Mouse (Mus musculus): ENCODE data around the gene Ccdc106. TPM values are rescaled to one million over a fixed set of nuclear protein-coding genes. Genes with fewer than 3 reads are reported as not detected.
"Not testable (repeated sequence)": the region's sequence is repeated elsewhere in the genome, so short reads cannot be mapped to it uniquely, and the experiment has no call there.

Ccdc106 gene
- polyA plus RNA-seq, 1 experiment from 2014 or later: 4.7 TPM

DNA sequence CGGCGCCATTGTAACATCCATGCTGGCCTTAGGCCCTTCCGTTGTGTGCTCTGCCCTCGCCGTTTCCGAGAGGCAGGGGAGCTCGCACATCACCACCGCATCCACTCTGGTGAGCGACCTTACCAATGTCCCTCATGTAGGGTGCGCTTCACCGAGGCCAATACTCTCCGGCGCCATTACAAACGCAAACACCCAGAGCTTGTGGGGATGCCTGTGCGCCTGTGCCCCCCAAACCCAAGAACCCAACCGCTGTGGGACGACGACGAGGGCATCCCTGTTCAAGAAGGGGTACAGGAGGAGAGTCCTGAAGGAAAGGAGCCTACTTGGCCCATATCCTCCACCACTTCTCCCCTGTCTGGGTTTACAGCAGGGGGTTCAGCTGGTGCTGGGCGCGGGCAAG is 2.4 kb upstream of the Ccdc106 start:
- peaks cover 30% of the 10 kb centered on the region for H3K36me3 ChIP-seq
- WGBS: 95% methylated on average over 21 of the region's 21 CpGs

GRCm38 (mm10) chr7:5019576-5019975 is 777 bp upstream of the Ccdc106 start:
- not testable (repeated sequence) for H3K27me3 ChIP-seq (ENCODE audit: insufficient read depth, poor library complexity, severe bottlenecking); DNase-seq (ENCODE audit: low spot score); H3K9me3 ChIP-seq; H3K4me1 ChIP-seq
- peaks cover 43% of the 10 kb centered on the region for H3K36me3 ChIP-seq
- peak overlapping the region; percentile 94 for H3K4me3 ChIP-seq
- WGBS: 34% methylated on average over 8 of the region's 8 CpGs
- peak overlapping the region; percentile 98 for H3K27ac ChIP-seq

More for the DNA sequence above, 2.4 kb upstream of the Ccdc106 start:
- DNase-seq (ENCODE audit: low spot score): no peak
- H3K9me3 ChIP-seq: no peaks in the 10 kb centered on the region
- no peak overlapping the region for H3K4me3 ChIP-seq
- peaks cover 10% of the 10 kb centered on the region for H3K4me1 ChIP-seq
- H3K27me3 ChIP-seq (ENCODE audit: insufficient read depth, poor library complexity, severe bottlenecking): no peaks in the 10 kb centered on the region
- no peak overlapping the region for H3K27ac ChIP-seq

GRCm38 (mm10) chr7:5020685-5021084 is 332 bp downstream of the Ccdc106 start:
- Histone ChIP-seq H3K9me3 (no peaks in the 10 kb centered on the region), H3K36me3 (peaks cover 54% of the 10 kb centered on the region), H3K27me3 (ENCODE audit: insufficient read depth, poor library complexity, severe bottlenecking) (no peaks in the 10 kb centered on the region), H3K27ac (peak overlapping the region; percentile 98), H3K4me1 (peaks cover 10% of the 10 kb centered on the region), H3K4me3 (peak overlapping the region; percentile 94)
- no peak for DNase-seq (ENCODE audit: low spot score)
- under 1% methylated on average over 15 of the region's 15 CpGs for WGBS

- Histone ChIP-seq H3K9me3 (no peaks in the 10 kb centered on the region), H3K27me3 (ENCODE audit: insufficient read depth, poor library complexity, severe bottlenecking) (no peaks in the 10 kb centered on the region), H3K4me3 (peak overlapping the region; percentile 94), H3K36me3 (peaks cover 59% of the 10 kb centered on the region), H3K4me1 (peaks cover 6% of the 10 kb centered on the region), H3K27ac (peak overlapping the region; percentile 98)
- WGBS: 53% methylated on average over 5 of the region's 5 CpGs
- DNase-seq (ENCODE audit: low spot score): no peak
Observed at GRCm38 (mm10) chr7:5021197-5021596, 844 bp downstream of the Ccdc106 start.

GRCm38 (mm10) chr7:5029543-5029942 is 9.2 kb downstream of the Ccdc106 start:
- Histone ChIP-seq H3K27ac (no peak overlapping the region), H3K27me3 (ENCODE audit: insufficient read depth, poor library complexity, severe bottlenecking) (no peaks in the 10 kb centered on the region), H3K4me3 (no peak overlapping the region), H3K4me1 (no peaks in the 10 kb centered on the region), H3K9me3 (peaks cover 33% of the 10 kb centered on the region), H3K36me3 (peaks cover 95% of the 10 kb centered on the region)
- WGBS: 89% methylated on average over 22 of the region's 22 CpGs
- DNase-seq (ENCODE audit: low spot score): no peak

DNA sequence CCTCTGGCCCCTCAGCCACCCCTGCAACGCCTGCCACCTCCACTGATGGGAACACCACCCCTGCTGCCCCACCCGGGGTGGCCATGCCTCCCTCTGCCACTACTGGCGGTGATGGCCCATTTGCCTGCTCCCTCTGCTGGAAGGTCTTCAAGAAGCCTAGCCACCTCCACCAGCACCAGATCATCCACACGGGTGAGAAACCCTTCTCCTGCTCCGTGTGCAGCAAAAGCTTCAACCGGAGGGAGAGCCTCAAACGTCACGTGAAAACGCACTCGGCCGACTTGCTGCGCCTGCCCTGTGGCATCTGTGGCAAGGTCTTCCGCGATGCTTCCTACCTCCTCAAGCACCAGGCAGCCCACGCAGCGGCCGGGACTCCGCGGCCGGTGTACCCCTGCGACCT is 9.6 kb downstream of the Ccdc106 start:
- peaks cover 33% of the 10 kb centered on the region for H3K9me3 ChIP-seq

DNA sequence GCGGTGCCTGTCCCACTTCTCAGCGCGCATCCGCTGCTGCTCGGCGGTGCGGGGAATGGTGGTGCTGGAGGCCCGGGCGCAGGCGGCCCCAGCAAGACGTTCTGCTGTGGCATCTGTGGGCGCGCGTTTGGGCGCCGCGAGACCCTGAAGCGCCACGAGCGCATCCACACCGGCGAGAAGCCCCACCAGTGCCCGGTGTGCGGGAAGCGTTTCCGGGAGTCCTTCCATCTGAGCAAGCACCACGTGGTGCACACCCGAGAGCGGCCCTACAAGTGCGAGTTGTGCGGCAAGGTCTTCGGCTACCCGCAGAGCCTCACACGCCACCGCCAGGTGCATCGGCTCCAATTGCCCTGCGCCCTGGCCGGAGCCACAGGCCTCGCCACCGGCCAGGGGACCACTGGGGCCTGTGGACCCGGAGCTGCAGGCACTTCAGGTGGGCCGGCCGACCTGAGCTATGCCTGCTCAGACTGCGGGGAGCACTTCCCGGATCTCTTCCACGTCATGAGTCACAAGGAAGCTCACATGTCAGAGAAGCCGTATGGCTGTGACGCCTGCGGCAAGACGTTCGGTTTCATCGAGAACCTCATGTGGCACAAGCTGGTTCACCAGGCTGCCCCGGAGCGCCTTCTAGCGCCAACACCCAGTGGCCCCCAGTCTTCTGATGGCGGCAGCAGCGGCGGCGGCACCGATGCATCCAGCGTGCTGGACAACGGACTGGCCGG is 10.4 kb downstream of the Ccdc106 start:
- Histone ChIP-seq H3K27me3 (ENCODE audit: insufficient read depth, poor library complexity, severe bottlenecking) (no peaks in the 10 kb centered on the region), H3K27ac (no peak overlapping the region), H3K4me3 (0 out of 2 replicates have a peak overlapping the region, but pooled peaks have one; percentile 22), H3K9me3 (peaks cover 33% of the 10 kb centered on the region), H3K36me3 (peaks cover 96% of the 10 kb centered on the region), H3K4me1 (no peaks in the 10 kb centered on the region)
- 77% methylated on average over 63 of the region's 63 CpGs for WGBS
- no peak for DNase-seq (ENCODE audit: low spot score)

More for the DNA sequence above, 9.6 kb downstream of the Ccdc106 start:
- Histone ChIP-seq H3K4me3 (no peak overlapping the region), H3K36me3 (peaks cover 95% of the 10 kb centered on the region), H3K4me1 (no peaks in the 10 kb centered on the region), H3K27me3 (ENCODE audit: insufficient read depth, poor library complexity, severe bottlenecking) (no peaks in the 10 kb centered on the region), H3K27ac (no peak overlapping the region)
- DNase-seq (ENCODE audit: low spot score): no peak
- WGBS: 86% methylated on average over 21 of the region's 21 CpGs

- peaks cover 33% of the 10 kb centered on the region for H3K9me3 ChIP-seq
- 0 out of 2 replicates have a peak overlapping the region, but pooled peaks have one; percentile 9 for H3K4me3 ChIP-seq
- H3K4me1 ChIP-seq: no peaks in the 10 kb centered on the region
- H3K27ac ChIP-seq: no peak overlapping the region
- H3K27me3 ChIP-seq (ENCODE audit: insufficient read depth, poor library complexity, severe bottlenecking): no peaks in the 10 kb centered on the region
- 74% methylated on average over 46 of the region's 46 CpGs for WGBS
- peaks cover 96% of the 10 kb centered on the region for H3K36me3 ChIP-seq
- no peak for DNase-seq (ENCODE audit: low spot score)
Observed at GRCm38 (mm10) chr7:5031496-5031895, 11.1 kb downstream of the Ccdc106 start.

- Histone ChIP-seq H3K4me3 (no peak within 1 kb of the TSS), H3K9me3 (peaks cover 33% of the 10 kb centered on the region), H3K4me1 (peaks cover 8% of the 10 kb centered on the region; the same call in 1 of the 2 replicates), H3K27me3 (ENCODE audit: insufficient read depth, poor library complexity, severe bottlenecking) (no peaks in the 10 kb centered on the region), H3K36me3 (peaks cover 79% of the 10 kb centered on the region), H3K27ac (no peak within 1 kb of the TSS)
- WGBS: 88% methylated on average over 3 of the region's 3 CpGs
- no peak for DNase-seq (ENCODE audit: low spot score)
Observed at GRCm38 (mm10) chr7:5033818-5034217, 13.5 kb downstream of the Ccdc106 start, which contains the start of gene 4632433K11Rik. 4632433K11Rik (plus strand) TSS chr7:5034118.

DNA sequence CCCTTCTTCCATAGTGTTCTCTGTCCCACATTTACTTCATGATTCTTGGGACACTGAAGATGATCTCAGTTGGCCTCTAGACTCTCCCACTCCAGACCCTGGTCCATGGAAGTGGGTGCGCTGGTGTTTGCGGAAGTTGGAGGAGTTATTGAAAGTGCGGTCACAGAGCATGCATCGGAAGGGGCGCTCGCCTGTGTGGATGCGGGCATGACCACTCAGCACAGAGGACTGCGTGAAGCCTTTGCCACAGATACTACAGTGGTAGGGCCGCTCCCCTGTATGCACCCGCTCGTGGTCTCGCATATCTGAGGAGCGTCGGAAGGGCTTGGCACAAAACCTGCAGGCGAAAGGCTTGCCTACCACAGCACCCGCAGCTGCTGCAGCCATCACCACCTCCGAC is 15.3 kb downstream of the Ccdc106 start:
- Histone ChIP-seq H3K36me3 (peaks cover 64% of the 10 kb centered on the region), H3K27ac (no peak overlapping the region)

GRCm38 (mm10) chr7:5036136-5036535 is 15.8 kb downstream of the Ccdc106 start:
- Histone ChIP-seq H3K4me1 (peaks cover 13% of the 10 kb centered on the region; the same call in 1 of the 2 replicates), H3K9me3 (peaks cover 13% of the 10 kb centered on the region), H3K27ac (no peak overlapping the region), H3K27me3 (ENCODE audit: insufficient read depth, poor library complexity, severe bottlenecking) (no peaks in the 10 kb centered on the region), H3K36me3 (peaks cover 59% of the 10 kb centered on the region), H3K4me3 (no peak overlapping the region)
- DNase-seq (ENCODE audit: low spot score): no peak
- WGBS: 86% methylated on average over 9 of the region's 9 CpGs

More for the DNA sequence above, 15.3 kb downstream of the Ccdc106 start:
- Histone ChIP-seq H3K4me1 (peaks cover 13% of the 10 kb centered on the region; the same call in 1 of the 2 replicates), H3K9me3 (peaks cover 18% of the 10 kb centered on the region), H3K4me3 (no peak overlapping the region), H3K27me3 (ENCODE audit: insufficient read depth, poor library complexity, severe bottlenecking) (no peaks in the 10 kb centered on the region)
- WGBS: 93% methylated on average over 17 of the region's 17 CpGs
- no peak for DNase-seq (ENCODE audit: low spot score)

GRCm38 (mm10) chr7:5037026-5037425 is 16.7 kb downstream of the Ccdc106 start:
- H3K27me3 ChIP-seq (ENCODE audit: insufficient read depth, poor library complexity, severe bottlenecking): no peaks in the 10 kb centered on the region
- H3K27ac ChIP-seq: no peak overlapping the region
- H3K36me3 ChIP-seq: peaks cover 54% of the 10 kb centered on the region
- 86% methylated on average over 7 of the region's 7 CpGs for WGBS
- H3K4me3 ChIP-seq: 0 out of 2 replicates have a peak overlapping the region, but pooled peaks have one; percentile 87
- DNase-seq (ENCODE audit: low spot score): no peak
- peaks cover 13% of the 10 kb centered on the region; the same call in 1 of the 2 replicates for H3K4me1 ChIP-seq
- peaks cover 4% of the 10 kb centered on the region for H3K9me3 ChIP-seq

- H3K4me3 ChIP-seq: peak overlapping the region; percentile 87
- H3K36me3 ChIP-seq: peaks cover 50% of the 10 kb centered on the region
- DNase-seq (ENCODE audit: low spot score): no peak
- H3K4me1 ChIP-seq: peaks cover 13% of the 10 kb centered on the region; the same call in 1 of the 2 replicates
- H3K9me3 ChIP-seq: 0 out of 2 replicates have a peak, but pooled peaks cover under 1% of the 10 kb centered on the region
- peak overlapping the region; percentile 99; the same call in 1 of the 2 replicates for H3K27ac ChIP-seq
- WGBS: 81% methylated on average over 8 of the region's 8 CpGs
- no peaks in the 10 kb centered on the region for H3K27me3 ChIP-seq (ENCODE audit: insufficient read depth, poor library complexity, severe bottlenecking)
Observed at GRCm38 (mm10) chr7:5037467-5037866, 17.1 kb downstream of the Ccdc106 start.
